Mouse (Mus musculus) bone marrow, adult 2 months (tissue): Measurements from ENCODE around the gene Msrb1.

Experiments used
- CTCF ChIP-seq: fragments of 200-500 bp; IDR thresholded peaks from 2 replicates; pipeline ENCODE4 v1.5.1; 2011; ENCODE audit warnings: low read length, control low read depth; ENCODE audit not compliant: control insufficient read depth, insufficient read depth
- POLR2A ChIP-seq: fragments of 200-500 bp; IDR thresholded peaks from 2 replicates; pipeline ENCODE4 v1.6.1; 2011; ENCODE audit warnings: low read depth, mild to moderate bottlenecking, control low read depth, low read length, borderline replicate concordance; ENCODE audit not compliant: control insufficient read depth

DNA sequence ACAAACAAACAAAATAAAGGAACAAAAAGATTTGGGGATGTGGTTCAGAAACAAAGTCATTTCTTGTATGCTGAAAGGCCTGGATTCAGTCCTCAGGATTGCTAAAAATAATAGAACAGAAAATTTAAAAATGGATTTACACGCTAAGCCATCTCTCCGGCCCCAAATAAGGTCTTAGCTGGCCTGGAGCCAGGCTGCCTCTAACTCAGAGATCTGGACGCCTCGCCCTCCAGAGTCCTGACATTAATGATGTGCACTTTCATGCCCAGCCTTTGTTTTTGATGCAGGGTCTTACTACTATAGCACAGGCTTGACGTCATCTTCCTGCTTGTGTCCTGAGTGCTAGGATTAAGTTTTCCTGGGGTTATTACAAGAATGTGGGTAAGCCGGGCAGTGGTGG, 7.4 kb upstream of the Msrb1 start:
- TF ChIP-seq POLR2A (no peak), CTCF (no peak)
